Mouse (Mus musculus) kidney, postnatal 0 days (tissue): ENCODE measurements at regions not wholly inside any gene's neighbourhood (a gene's known extent, or its start where the extent isn't known, plus 50 kb on each side); places are given as distances from the start of the nearest gene placed in this dataset.
A peak's percentile ranks its signal among the peaks of the same experiment; 100 is the strongest.

Source experiments
- ATAC-seq: fragments of 200-750 bp; cut with Nextera tagmentation; replicated peaks from 2 replicates; pipeline ENCODE4 v1.8.0; 2017; ENCODE audit warnings: low read depth, moderate number of reproducible peaks, moderate TSS enrichment, moderate library complexity; ENCODE audit not compliant: low FRiP score
- DNase-seq: peaks from one replicate; pipeline ENCODE4 v3.0.0-alpha.2; 2016; ENCODE audit warnings: low spot score
- H3K27ac ChIP-seq: fragments of 300-500 bp; sonication (generic); 2 replicates; pipeline ENCODE4 v1.5.1; 2014; ENCODE audit warnings: mild to moderate bottlenecking
- H3K27me3 ChIP-seq: fragments of 300-500 bp; sonication (generic); 2 replicates; pipeline ENCODE4 v1.6.1; 2014; ENCODE audit warnings: low read length, mixed read lengths; ENCODE audit not compliant: insufficient read depth
- H3K36me3 ChIP-seq: fragments of 300-500 bp; sonication (generic); 2 replicates; pipeline ENCODE4 v1.6.1; 2014; ENCODE audit warnings: low read length, mixed read lengths; ENCODE audit not compliant: insufficient read depth
- H3K4me1 ChIP-seq: fragments of 300-500 bp; sonication (generic); replicated peaks from 2 replicates; pipeline ENCODE4 v1.6.1; 2014; ENCODE audit warnings: antibody characterized with exemption, low read length, mixed read lengths; ENCODE audit not compliant: insufficient read depth
- H3K4me2 ChIP-seq: fragments of 300-500 bp; sonication (generic); 2 replicates; pipeline ENCODE4 v1.6.1; 2014; ENCODE audit warnings: mild to moderate bottlenecking, low read length, moderate library complexity, mixed read lengths
- H3K4me3 ChIP-seq: fragments of 300-500 bp; sonication (generic); replicated peaks from 2 replicates; pipeline ENCODE4 v1.5.1; 2014; ENCODE audit warnings: low read depth, low read length
- H3K9ac ChIP-seq: fragments of 300-500 bp; sonication (generic); 2 replicates; pipeline ENCODE4 v1.6.1; 2014; ENCODE audit warnings: low read depth, low read length
- H3K9me3 ChIP-seq: fragments of 300-500 bp; sonication (generic); replicated peaks from 2 replicates; pipeline ENCODE4 v1.6.1; 2016; ENCODE audit warnings: low read length, inconsistent platforms, mixed read lengths
- CTCF ChIP-seq: IDR thresholded peaks from 2 replicates; pipeline ENCODE4 v1.5.1; 2016; ENCODE audit warnings: antibody characterized with exemption, low read depth, mild to moderate bottlenecking, moderate library complexity
- WGBS: fragments of 180-500 bp; shearing (Covaris S2); extraction: QIAGEN DNeasy Blood & Tissue Kit; methylation state at CpG from one replicate; pipeline ENCODE4 v1.1.7; 2014; 5-methylcytosine and 5-hydroxymethylcytosine counted together

DNA sequence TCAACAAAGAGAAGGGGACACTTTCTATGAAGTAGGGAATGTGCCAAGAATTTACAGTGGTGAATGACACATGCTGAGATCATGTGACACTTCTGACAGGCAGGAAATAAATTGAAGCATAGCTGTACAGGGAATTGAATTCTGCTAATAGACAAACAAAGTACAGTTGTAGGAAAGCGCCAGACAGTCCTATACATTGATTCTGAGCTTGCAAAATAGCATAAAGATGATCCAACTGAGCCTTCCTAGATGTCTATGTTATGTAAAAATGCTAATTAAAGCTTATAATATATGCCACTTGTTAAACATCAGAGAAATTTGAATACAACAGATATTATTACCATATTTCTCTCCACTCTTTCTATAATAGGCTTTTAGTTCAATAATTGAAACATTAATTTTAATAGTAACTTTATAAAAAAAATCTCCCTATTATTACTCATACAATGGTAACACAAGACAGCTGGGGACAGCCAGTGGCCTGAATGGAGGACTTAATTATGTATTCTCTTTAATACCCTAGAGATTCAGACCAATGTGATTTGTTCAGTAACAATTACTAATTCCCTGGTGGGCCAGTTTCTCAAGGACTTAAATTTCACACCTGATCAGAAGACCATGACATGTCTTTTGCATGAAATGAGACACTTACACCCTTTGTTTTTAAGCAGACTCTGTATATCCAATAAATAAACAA, 571.4 kb upstream of the Klf6 start:
- Histone ChIP-seq H3K27ac (no peak overlapping the region), H3K36me3 (no peaks in the 10 kb centered on the region), H3K27me3 (no peaks in the 10 kb centered on the region), H3K4me2 (no peak overlapping the region), H3K9ac (no peak overlapping the region), H3K4me3 (no peak overlapping the region), H3K9me3 (no peaks in the 10 kb centered on the region), H3K4me1 (no peaks in the 10 kb centered on the region)
- 89% methylated on average over 1 of the region's 1 CpGs for WGBS
- DNase-seq (no peak), ATAC-seq (no peak)
- no peak for TF ChIP-seq CTCF

DNA sequence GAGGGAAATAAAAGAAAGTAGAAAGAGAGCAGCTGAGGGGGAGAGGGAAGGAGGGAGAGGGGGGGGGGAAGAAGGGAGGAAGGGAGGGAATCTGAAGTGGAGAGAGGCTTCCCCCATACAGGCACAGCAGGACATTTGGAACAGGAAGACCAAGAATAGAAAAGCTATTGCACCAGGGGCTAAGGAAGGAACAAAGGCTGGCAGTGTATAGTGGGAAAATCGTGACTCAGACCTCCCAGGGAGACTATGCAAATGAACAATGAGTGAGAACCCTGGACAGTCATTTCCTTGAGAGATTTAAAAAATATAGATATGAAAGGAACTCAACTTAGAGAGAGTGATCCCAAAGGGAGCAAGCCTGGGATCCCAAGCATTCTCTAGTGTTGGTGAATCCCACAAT, 559.1 kb upstream of the Klf6 start:
- Histone ChIP-seq H3K27me3 (no peaks in the 10 kb centered on the region), H3K9ac (no peak overlapping the region), H3K9me3 (no peaks in the 10 kb centered on the region), H3K4me3 (no peak overlapping the region), H3K4me1 (no peaks in the 10 kb centered on the region), H3K4me2 (no peak overlapping the region), H3K27ac (no peak overlapping the region), H3K36me3 (no peaks in the 10 kb centered on the region)
- no peak for TF ChIP-seq CTCF
- no peak for ATAC-seq
- 40% methylated on average over 1 of the region's 1 CpGs for WGBS
- DNase-seq = peak; percentile 27

DNA sequence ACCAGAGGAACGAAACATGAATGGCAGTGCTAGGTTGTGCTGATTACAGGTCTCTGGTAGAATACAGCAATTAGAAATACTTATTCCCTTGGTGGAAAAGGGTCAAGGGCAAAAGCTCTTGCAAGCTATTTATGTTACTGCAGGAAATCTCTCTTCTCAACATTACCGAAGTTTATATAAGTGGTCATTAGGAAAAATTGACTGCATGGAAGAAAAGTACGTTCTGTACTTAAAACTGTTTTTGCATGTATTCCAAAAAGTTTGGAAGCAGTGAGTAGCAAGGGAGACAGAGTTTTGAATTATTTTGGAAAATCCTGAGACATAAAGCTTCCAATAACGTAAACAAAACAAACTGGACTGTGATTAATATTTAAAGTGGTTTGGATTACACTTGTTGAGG, 554.6 kb upstream of the Klf6 start:
- H3K27ac ChIP-seq = no peak overlapping the region
- no peak for DNase-seq

DNA sequence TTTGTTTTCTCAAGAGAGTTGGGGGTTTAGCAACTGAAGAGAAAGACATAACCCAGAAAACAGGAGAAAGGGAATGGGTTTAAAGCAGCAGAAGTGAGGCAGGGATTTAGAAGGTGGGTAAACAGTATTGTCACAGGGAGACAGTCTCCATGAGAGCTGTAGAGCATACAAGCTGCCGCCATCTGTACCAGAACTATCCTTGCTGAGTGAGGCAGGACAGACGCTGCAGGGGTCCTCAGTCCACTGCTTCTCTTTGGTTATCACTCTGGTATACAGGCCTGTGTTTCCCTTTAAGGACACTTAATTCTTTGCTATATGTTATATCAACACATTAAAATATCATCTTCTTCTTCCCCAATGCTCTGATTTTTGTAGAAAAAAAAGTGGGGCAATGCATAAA, 548.0 kb upstream of the Klf6 start:
- 51% methylated on average over 2 of the region's 2 CpGs for WGBS
- no peak for ATAC-seq
- TF ChIP-seq CTCF = no peak

More for the DNA sequence above, 554.6 kb upstream of the Klf6 start:
- H3K36me3 ChIP-seq = no peaks in the 10 kb centered on the region
- H3K27me3 ChIP-seq = no peaks in the 10 kb centered on the region
- H3K4me2 ChIP-seq = no peak overlapping the region
- H3K4me3 ChIP-seq = no peak overlapping the region
- H3K9ac ChIP-seq = no peak overlapping the region
- WGBS = 65% methylated on average over 4 of the region's 4 CpGs
- no peak for ATAC-seq
- H3K9me3 ChIP-seq = no peaks in the 10 kb centered on the region
- H3K4me1 ChIP-seq = no peaks in the 10 kb centered on the region
- TF ChIP-seq CTCF = no peak

DNA sequence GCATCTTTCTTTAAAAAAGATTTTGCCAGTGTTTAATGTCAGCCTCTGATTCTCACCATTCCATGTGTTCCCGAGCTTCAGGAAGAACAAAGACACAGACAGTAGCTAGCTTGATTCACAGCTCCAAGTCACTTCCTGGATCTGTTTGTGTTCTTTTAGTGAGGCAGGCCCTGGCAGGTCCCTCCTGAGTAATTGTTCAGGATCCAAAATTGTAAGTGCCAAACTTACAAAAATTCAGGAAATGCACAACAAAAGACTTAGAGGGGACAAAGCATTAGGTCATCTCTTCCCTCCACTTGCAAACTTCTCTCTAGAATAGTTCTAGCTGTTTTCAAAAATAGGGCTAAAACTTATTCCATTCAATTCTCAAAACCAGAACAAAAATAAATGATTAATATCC, 546.3 kb upstream of the Klf6 start:
- ATAC-seq = no peak

More for the DNA sequence above, 548.0 kb upstream of the Klf6 start:
- no peak for DNase-seq
- no peaks in the 10 kb centered on the region for H3K36me3 ChIP-seq
- no peak overlapping the region for H3K9ac ChIP-seq
- no peaks in the 10 kb centered on the region for H3K9me3 ChIP-seq
- no peak overlapping the region for H3K4me3 ChIP-seq
- H3K27ac ChIP-seq = no peak overlapping the region
- no peak overlapping the region for H3K4me2 ChIP-seq
- no peaks in the 10 kb centered on the region for H3K27me3 ChIP-seq
- H3K4me1 ChIP-seq = no peaks in the 10 kb centered on the region

DNA sequence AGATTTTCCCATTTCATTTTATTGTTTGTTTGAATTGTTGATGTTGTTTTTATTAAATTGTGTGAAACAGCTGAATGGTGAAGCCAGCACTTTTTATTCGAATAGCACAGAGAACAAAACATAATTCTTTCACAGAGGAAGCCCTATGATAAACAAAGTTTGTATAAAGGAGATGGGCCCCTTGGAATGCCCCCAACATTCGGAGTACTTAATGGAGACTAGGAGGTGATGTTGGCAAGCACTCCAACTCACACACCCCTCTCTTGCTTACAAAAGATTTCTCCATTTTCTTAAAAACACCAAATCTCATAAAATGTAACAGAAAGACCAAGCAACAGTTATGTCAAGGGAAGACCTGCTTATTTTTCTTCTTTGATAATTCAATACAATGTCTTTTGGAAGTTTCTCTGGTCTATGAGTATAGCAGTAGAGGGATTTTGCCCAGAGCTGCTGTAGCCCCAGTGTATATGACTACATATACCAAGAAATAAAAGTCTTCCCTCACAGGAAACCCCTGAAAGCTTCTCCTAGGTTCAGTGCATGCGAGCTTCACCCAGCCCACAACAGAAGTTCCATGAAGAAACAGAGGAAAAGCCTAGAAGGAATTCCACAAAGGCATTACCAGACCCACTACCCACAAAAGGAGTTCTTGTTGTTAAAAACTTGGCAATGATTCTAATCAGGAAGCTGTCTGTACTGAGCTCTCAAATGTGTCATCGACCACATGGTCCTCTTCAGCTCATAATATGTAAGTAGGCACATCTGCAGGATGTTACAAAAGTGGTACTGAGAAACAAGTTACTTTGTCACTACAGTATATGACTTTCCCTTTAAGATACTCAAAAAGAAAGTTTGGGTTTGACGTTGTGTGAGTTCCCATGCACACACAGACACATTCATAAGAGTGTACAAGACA, 543.1 kb upstream of the Klf6 start:
- TF ChIP-seq CTCF = no peak
- Histone ChIP-seq H3K4me3 (no peak overlapping the region), H3K27ac (no peak overlapping the region), H3K4me1 (no peaks in the 10 kb centered on the region), H3K36me3 (no peaks in the 10 kb centered on the region), H3K27me3 (no peaks in the 10 kb centered on the region), H3K9ac (no peak overlapping the region), H3K9me3 (no peaks in the 10 kb centered on the region), H3K4me2 (no peak overlapping the region)
- 63% methylated on average over 5 of the region's 5 CpGs for WGBS
- no peak for DNase-seq
- no peak for ATAC-seq

More for the DNA sequence above, 546.3 kb upstream of the Klf6 start:
- no peak overlapping the region for H3K9ac ChIP-seq
- peak; percentile 49 for DNase-seq
- H3K4me1 ChIP-seq = no peaks in the 10 kb centered on the region
- no peak overlapping the region for H3K4me3 ChIP-seq
- no peak overlapping the region for H3K27ac ChIP-seq
- 50% methylated on average over 1 of the region's 1 CpGs for whole genome bisulfite sequencing
- H3K27me3 ChIP-seq = no peaks in the 10 kb centered on the region
- no peaks in the 10 kb centered on the region for H3K9me3 ChIP-seq
- no peak for TF ChIP-seq CTCF
- H3K4me2 ChIP-seq = no peak overlapping the region
- H3K36me3 ChIP-seq = no peaks in the 10 kb centered on the region
